In genomic region chr4:134035953-134036352, GRCm38 (mm10) we compare ENCODE assay signal across 8 mouse cellular contexts. TPM values are rescaled to one million over a fixed set of nuclear protein-coding genes. Genes with fewer than 3 reads are reported as not detected.
DNase-seq lines count a peak whose midpoint lies in the region; ATAC-seq lines count a peak whose summit lies in the region.

No protein-coding gene starts in this region.

- no peaks in the 10 kb centered on the region for H3K9me3 ChIP-seq in forebrain, embryonic 12.5 days
- H3K9me3 ChIP-seq in hindbrain, embryonic 11.5 days (ENCODE audit: control insufficient read depth, low read length) = no peaks in the 10 kb centered on the region
- no peaks in the 10 kb centered on the region for H3K9me3 ChIP-seq in lung, embryonic 16.5 days (ENCODE audit: control insufficient read depth, low read length)

- H3K9ac ChIP-seq in forebrain, embryonic 12.5 days = no peak overlapping the region
- H3K9ac ChIP-seq in hindbrain, embryonic 11.5 days (ENCODE audit: low read depth, low read length) = no peak overlapping the region
- no peak overlapping the region for H3K9ac ChIP-seq in lung, embryonic 16.5 days (ENCODE audit: low read length)

- H3K36me3 ChIP-seq in forebrain, embryonic 12.5 days (replicated peaks) = no peaks in the 10 kb centered on the region
- H3K36me3 ChIP-seq in hindbrain, embryonic 11.5 days (ENCODE audit: control insufficient read depth, insufficient read depth, low read length) = no peaks in the 10 kb centered on the region
- no peaks in the 10 kb centered on the region for H3K36me3 ChIP-seq in lung, embryonic 16.5 days (ENCODE audit: control insufficient read depth, insufficient read depth, low read length)

- peak overlapping the region; percentile 24; the same call in 1 of the 2 replicates for H3K4me2 ChIP-seq in forebrain, embryonic 12.5 days
- no peak overlapping the region for H3K4me2 ChIP-seq in hindbrain, embryonic 11.5 days (replicated peaks; ENCODE audit: low read depth, low read length)
- no peak overlapping the region for H3K4me2 ChIP-seq in lung, embryonic 16.5 days (ENCODE audit: low read depth, low read length)

- no peak overlapping the region for H3K4me3 ChIP-seq in forebrain, embryonic 12.5 days (replicated peaks)
- H3K4me3 ChIP-seq in hindbrain, embryonic 11.5 days (ENCODE audit: low read depth, low read length) = no peak overlapping the region
- no peak overlapping the region for H3K4me3 ChIP-seq in lung, embryonic 16.5 days (ENCODE audit: low read length)

- no peaks in the 10 kb centered on the region; the same call in 1 of the 2 replicates for H3K27me3 ChIP-seq in forebrain, embryonic 12.5 days
- H3K27me3 ChIP-seq in hindbrain, embryonic 11.5 days (ENCODE audit: control insufficient read depth, insufficient read depth, low read length) = no peaks in the 10 kb centered on the region
- H3K27me3 ChIP-seq in lung, embryonic 16.5 days (ENCODE audit: control insufficient read depth, insufficient read depth, low read depth, low read length) = no peaks in the 10 kb centered on the region

- peak; percentile 70 for DNase-seq in ES-CJ7 (ENCODE audit: low read depth, low spot score)
- DNase-seq in c-Kit-positive CD71-positive TER-119-negative erythroid progenitor cells, embryonic 14.5 days (ENCODE audit: low read depth) = peak; percentile 48
- DNase-seq in hindbrain, embryonic 11.5 days (ENCODE audit: low spot score) = peak; percentile 93
- peak; percentile 75 to 89 for DNase-seq in layer of hippocampus, adult 8-10 months (ENCODE audit: low spot score in 2 of 2)
- peak; percentile 72 for DNase-seq in ovary, postnatal 36 days (ENCODE audit: low spot score)
- peak; percentile 82 for DNase-seq in thymus, postnatal 0 days (ENCODE audit: low spot score)

- H3K27ac ChIP-seq in forebrain, embryonic 12.5 days = no peak overlapping the region
- H3K27ac ChIP-seq in hindbrain, embryonic 11.5 days (ENCODE audit: low read depth, low read length) = no peak overlapping the region
- H3K27ac ChIP-seq in lung, embryonic 16.5 days (ENCODE audit: low read length) = no peak overlapping the region

- peak; percentile 46; the same call in 1 of the 2 replicates for ATAC-seq in forebrain, embryonic 12.5 days (ENCODE audit: low FRiP score)
- peak; percentile 27; the same call in 1 of the 2 replicates for ATAC-seq in hindbrain, embryonic 11.5 days (ENCODE audit: low FRiP score)
- ATAC-seq in lung, embryonic 16.5 days (ENCODE audit: low read depth) = peak; percentile 43; the same call in 1 of the 2 replicates

- H3K4me1 ChIP-seq in forebrain, embryonic 12.5 days = no peaks in the 10 kb centered on the region
- no peaks in the 10 kb centered on the region for H3K4me1 ChIP-seq in hindbrain, embryonic 11.5 days (replicated peaks; ENCODE audit: control insufficient read depth, insufficient read depth, low read length)
- H3K4me1 ChIP-seq in lung, embryonic 16.5 days (replicated peaks; ENCODE audit: control insufficient read depth, insufficient read depth, low read length) = no peaks in the 10 kb centered on the region

- WGBS in forebrain, embryonic 12.5 days = 4% methylated on average over 16 of the region's 16 CpGs
- WGBS in hindbrain, embryonic 11.5 days = 5% methylated on average over 16 of the region's 16 CpGs
- 3% methylated on average over 16 of the region's 16 CpGs for WGBS in lung, embryonic 16.5 days

RNA-seq across cellular contexts. Expression of gene Lin28a, which starts 17.3 kb away (rescaled TPM):
- polyA plus RNA-seq in forebrain, embryonic 12.5 days (2016; fragmentation: Nextera tagmentation; extraction: Ambion mirVana) = 0.92 and 1.5 TPM in 2 replicates
- 2.9 and 3.7 TPM in 2 replicates for polyA plus RNA-seq in hindbrain, embryonic 11.5 days (2014; fragmentation: Nextera tagmentation; extraction: Ambion mirVana)
- total RNA-seq in layer of hippocampus, adult 8-10 months (2022) = not detected
- polyA plus RNA-seq in lung, embryonic 16.5 days (2015; fragmentation: Nextera tagmentation; extraction: Ambion mirVana) = not detected in 2 replicates
- polyA plus RNA-seq in thymus, postnatal 0 days (2015; fragmentation: Nextera tagmentation; extraction: Ambion mirVana) = 0.04 and 0.13 TPM in 2 replicates

RNA-seq across cellular contexts. Expression of gene Zfp683, which starts 17.7 kb away (rescaled TPM):
- not detected in 2 replicates for polyA plus RNA-seq in forebrain, embryonic 12.5 days (2016; fragmentation: Nextera tagmentation; extraction: Ambion mirVana)
- polyA plus RNA-seq in hindbrain, embryonic 11.5 days (2014; fragmentation: Nextera tagmentation; extraction: Ambion mirVana) = not detected in 2 replicates
- total RNA-seq in layer of hippocampus, adult 8-10 months (2022) = not detected
- polyA plus RNA-seq in lung, embryonic 16.5 days (2015; fragmentation: Nextera tagmentation; extraction: Ambion mirVana) = not detected in 2 replicates
- polyA plus RNA-seq in thymus, postnatal 0 days (2015; fragmentation: Nextera tagmentation; extraction: Ambion mirVana) = 0.57 and 0.60 TPM in 2 replicates

RNA-seq across cellular contexts. Expression of gene Crybg2, which starts 24.7 kb away (rescaled TPM):
- polyA plus RNA-seq in forebrain, embryonic 12.5 days (2016; fragmentation: Nextera tagmentation; extraction: Ambion mirVana) = 0.62 and 0.96 TPM in 2 replicates
- polyA plus RNA-seq in hindbrain, embryonic 11.5 days (2014; fragmentation: Nextera tagmentation; extraction: Ambion mirVana) = 1.4 and 1.8 TPM in 2 replicates
- 1 to 10 TPM in 3 of 4 experiments, under 1 TPM in 1; 0.54 to 6.4 (median 3.7) TPM for total RNA-seq in layer of hippocampus, adult 8-10 months (2022)
- 4.2 and 7.0 TPM in 2 replicates for polyA plus RNA-seq in lung, embryonic 16.5 days (2015; fragmentation: Nextera tagmentation; extraction: Ambion mirVana)
- 6.1 and 6.4 TPM in 2 replicates for polyA plus RNA-seq in thymus, postnatal 0 days (2015; fragmentation: Nextera tagmentation; extraction: Ambion mirVana)

RNA-seq across cellular contexts. Expression of gene Dhdds, which starts 35.2 kb away (rescaled TPM):
- polyA plus RNA-seq in forebrain, embryonic 12.5 days (2016; fragmentation: Nextera tagmentation; extraction: Ambion mirVana) = 45.5 and 48.6 TPM in 2 replicates
- polyA plus RNA-seq in hindbrain, embryonic 11.5 days (2014; fragmentation: Nextera tagmentation; extraction: Ambion mirVana) = 34.9 and 38.1 TPM in 2 replicates
- total RNA-seq in layer of hippocampus, adult 8-10 months (2022) = 10 to 100 TPM; 63.0 to 67.7 (median 66.5) TPM
- polyA plus RNA-seq in lung, embryonic 16.5 days (2015; fragmentation: Nextera tagmentation; extraction: Ambion mirVana) = 44.2 and 44.5 TPM in 2 replicates
- polyA plus RNA-seq in thymus, postnatal 0 days (2015; fragmentation: Nextera tagmentation; extraction: Ambion mirVana) = 26.2 and 29.8 TPM in 2 replicates

RNA-seq across cellular contexts. Expression of gene Cd52, which starts 58.9 kb away (rescaled TPM):
- 3.8 and 3.9 TPM in 2 replicates for polyA plus RNA-seq in forebrain, embryonic 12.5 days (2016; fragmentation: Nextera tagmentation; extraction: Ambion mirVana)
- 4.5 and 5.1 TPM in 2 replicates for polyA plus RNA-seq in hindbrain, embryonic 11.5 days (2014; fragmentation: Nextera tagmentation; extraction: Ambion mirVana)
- 10 to 100 TPM in 2 of 4 experiments, 1 to 10 TPM in 2; 1.2 to 52.4 (median 18.2) TPM for total RNA-seq in layer of hippocampus, adult 8-10 months (2022)
- 23.8 and 24.7 TPM in 2 replicates for polyA plus RNA-seq in lung, embryonic 16.5 days (2015; fragmentation: Nextera tagmentation; extraction: Ambion mirVana)
- 1,124 and 1,206 TPM in 2 replicates for polyA plus RNA-seq in thymus, postnatal 0 days (2015; fragmentation: Nextera tagmentation; extraction: Ambion mirVana)
